Mouse (Mus musculus) bone marrow macrophage, adult 2 months (primary cell): ENCODE results near the gene Trim46. TPM values are rescaled to one million over a fixed set of nuclear protein-coding genes. Genes with fewer than 3 reads are reported as not detected.

Experiments
- H3K27ac ChIP-seq: 2 replicates; pipeline ENCODE4 v1.5.1; 2012; ENCODE audit warnings: low read depth, low read length; ENCODE audit not compliant: insufficient read depth
- H3K4me1 ChIP-seq: 2 replicates; pipeline ENCODE4 v1.6.1; 2012; ENCODE audit warnings: low read length; ENCODE audit not compliant: control insufficient read depth, insufficient read depth
- H3K4me3 ChIP-seq: 2 replicates; pipeline ENCODE4 v1.5.1; 2012; ENCODE audit warnings: mild to moderate bottlenecking, low read length, moderate library complexity; ENCODE audit not compliant: insufficient read depth
- CTCF ChIP-seq: IDR thresholded peaks from 2 replicates; pipeline ENCODE4 v1.5.1; 2012; ENCODE audit warnings: low read depth, mild to moderate bottlenecking, low read length, moderate library complexity
- POLR2A ChIP-seq: IDR thresholded peaks from 2 replicates; pipeline ENCODE4 v1.6.1; 2012; ENCODE audit warnings: mild to moderate bottlenecking, low read depth, low read length, borderline replicate concordance
- polyA plus RNA-seq: library from polyadenylated mRNA; stranded (reverse); fragments of >200 nt; gene quantifications from 2 replicates; pipeline ENCODE4 v1.2.4, GENCODE M21; 2012; ENCODE audit not compliant: missing spikeins, insufficient read depth, insufficient read length

Gene Trim46
- polyA plus RNA-seq, 1 experiment = 0.34 TPM

GRCm38 (mm10) chr3:89203142-89203514 is 43.0 kb downstream of the Trim46 start:
- Histone ChIP-seq H3K27ac (peak overlapping the region; percentile 67), H3K4me1 (peaks cover 15% of the 10 kb centered on the region)

DNA sequence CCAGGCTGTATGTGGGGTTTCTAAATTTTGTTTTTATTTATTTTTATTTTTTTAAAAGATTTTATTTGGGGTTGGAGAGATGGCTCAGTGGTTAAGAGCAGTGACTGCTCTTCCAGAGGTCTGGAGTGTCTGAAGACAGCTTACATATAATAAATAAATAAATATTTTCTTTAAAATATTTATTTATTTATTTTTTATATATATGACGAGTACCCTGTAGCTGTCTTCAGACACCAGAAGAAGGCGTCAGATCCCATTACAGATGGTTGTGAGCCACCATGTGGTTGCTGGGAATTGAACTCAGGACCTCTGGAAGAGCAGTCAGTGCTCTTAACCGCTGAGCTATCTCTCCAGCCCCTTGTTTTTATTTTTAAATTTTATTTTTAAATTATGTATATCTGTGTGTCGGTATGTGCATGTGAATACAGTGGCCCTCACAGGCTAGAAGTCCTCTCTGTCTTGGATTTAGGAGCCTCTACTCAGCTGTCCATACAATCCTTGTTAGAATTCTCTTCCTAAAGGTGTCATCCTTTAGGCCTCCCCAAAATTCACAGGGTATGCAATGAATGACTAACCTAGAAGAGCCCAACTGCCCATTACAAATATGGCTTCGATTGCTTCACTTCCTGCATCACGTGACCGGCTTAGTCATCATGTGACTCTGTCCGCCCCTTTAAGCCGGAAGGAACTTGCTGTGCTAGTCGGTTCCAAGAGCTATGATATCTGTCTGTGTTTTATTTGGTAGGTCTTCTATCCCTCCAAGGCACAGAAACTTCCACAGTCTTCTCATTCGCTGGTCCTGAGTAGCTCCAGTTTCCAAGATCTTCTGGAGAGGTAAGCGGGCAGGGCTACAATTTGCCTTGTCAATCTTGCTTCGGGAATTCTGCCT is 43.6 kb downstream of the Trim46 start, which contains the start of gene Gba:
Gba (plus strand) TSS at position 676 of the 889 bp plus-strand sequence.
- Histone ChIP-seq H3K4me1 (peaks cover 15% of the 10 kb centered on the region), H3K4me3 (peak within 1 kb of the TSS; percentile 86), H3K27ac (peak within 1 kb of the TSS; percentile 67)
- TF ChIP-seq CTCF = no peak
- TF ChIP-seq POLR2A = no peak

More at GRCm38 (mm10) chr3:89203142-89203514, 43.0 kb downstream of the Trim46 start:
- TF ChIP-seq CTCF (no peak), POLR2A (no peak)
- peak overlapping the region; percentile 86 for H3K4me3 ChIP-seq

GRCm38 (mm10) chr3:89199839-89200238 is 46.3 kb downstream of the Trim46 start:
- Histone ChIP-seq H3K4me1 (peaks cover 14% of the 10 kb centered on the region), H3K4me3 (no peak overlapping the region), H3K27ac (peak overlapping the region; percentile 47)
- TF ChIP-seq CTCF (no peak), POLR2A (no peak)

DNA sequence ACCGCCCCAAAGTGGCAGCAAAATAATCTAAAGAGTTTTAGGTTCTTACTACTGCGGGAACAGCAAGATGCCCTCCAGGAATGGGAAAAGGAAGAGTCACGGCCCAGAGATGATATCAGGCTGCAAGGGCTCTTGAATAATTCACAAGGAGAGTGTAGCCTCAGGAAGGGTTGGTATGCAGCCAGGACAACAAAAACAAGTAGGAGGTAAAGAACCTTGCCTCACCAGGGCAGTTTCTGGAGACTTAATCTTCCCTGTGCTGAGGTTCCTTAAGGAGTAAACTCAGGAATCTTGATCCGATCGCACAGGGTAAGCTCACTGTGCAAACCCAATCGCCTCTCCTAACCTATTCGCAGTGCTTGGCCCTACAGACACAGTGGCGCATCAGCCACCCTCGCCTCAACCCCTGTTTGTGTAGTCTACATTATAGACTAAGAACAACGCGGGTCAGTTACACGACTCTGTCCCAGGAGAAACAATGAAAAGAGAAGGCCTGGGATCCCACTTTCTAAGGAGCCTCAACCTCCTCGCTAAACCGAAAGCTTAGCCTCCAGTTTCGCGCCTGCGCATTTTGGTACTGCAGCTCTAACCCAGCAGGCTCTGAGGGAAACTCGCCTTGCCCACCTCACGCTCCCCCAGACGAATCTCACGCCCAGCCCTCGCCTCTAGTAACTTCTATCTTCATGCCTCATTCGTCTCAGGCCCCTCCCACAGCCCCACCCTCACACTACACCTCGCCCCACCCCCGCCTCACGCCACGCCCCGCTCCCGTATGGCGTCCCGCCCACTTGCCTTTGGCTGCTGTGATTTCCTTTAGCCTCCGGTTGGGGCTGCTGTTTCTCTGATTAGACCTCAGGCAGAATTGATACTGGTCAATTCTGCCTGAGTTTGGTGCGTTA is 49.9 kb downstream of the Trim46 start:
- peak overlapping the region; percentile 67 for H3K27ac ChIP-seq
- peaks cover 8% of the 10 kb centered on the region for H3K4me1 ChIP-seq
- TF ChIP-seq POLR2A (0 out of 2 replicates have a peak, but pooled peaks have one; percentile 72), CTCF (no peak)
- H3K4me3 ChIP-seq = peak overlapping the region; percentile 67

DNA sequence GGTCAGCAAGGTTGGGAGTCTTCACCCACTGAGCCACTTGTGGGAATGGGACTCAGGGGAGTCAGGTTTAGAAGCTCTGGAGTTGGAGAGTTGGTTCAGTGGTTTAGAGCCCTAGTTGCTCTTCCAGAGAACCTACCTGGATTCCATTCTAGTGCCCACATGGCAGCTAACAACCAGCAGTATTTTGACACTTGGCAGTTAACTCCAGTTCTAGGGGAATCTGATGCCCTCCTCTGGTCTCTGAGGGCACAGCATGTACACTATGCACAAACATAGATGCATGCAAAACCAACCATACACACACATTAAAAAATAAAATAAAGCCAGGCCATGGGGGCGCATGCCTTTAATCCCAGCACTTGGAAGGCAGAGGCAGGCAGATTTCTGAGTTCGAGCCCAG is 52.3 kb downstream of the Trim46 start:
- TF ChIP-seq CTCF (no peak), POLR2A (no peak)
- peaks cover 4% of the 10 kb centered on the region; the same call in 1 of the 2 replicates for H3K4me1 ChIP-seq

DNA sequence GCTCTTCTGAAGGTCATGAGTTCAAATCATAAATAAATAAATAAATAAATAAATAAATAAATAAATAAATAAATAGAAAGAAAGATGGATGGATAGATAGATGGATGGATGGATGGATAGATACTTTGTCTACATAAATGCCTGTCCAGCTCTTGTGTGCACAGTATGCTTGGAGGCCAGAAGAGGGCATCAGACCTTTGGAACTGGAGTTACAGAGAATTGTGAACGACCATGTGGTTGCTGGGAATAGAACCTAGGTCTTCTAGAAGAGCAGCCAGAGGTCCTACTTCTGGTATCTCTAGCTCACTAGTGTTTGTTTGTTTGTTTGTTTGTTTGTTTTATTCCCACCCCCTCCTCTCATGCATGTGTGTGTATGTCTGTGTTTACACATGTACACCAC is 52.8 kb downstream of the Trim46 start:
- Histone ChIP-seq H3K4me3 (no peak overlapping the region), H3K4me1 (peaks cover 4% of the 10 kb centered on the region; the same call in 1 of the 2 replicates), H3K27ac (no peak overlapping the region)
- no peak for TF ChIP-seq POLR2A
- no peak for TF ChIP-seq CTCF

More for the DNA sequence above, 52.3 kb downstream of the Trim46 start:
- Histone ChIP-seq H3K4me3 (no peak overlapping the region), H3K27ac (no peak overlapping the region)

DNA sequence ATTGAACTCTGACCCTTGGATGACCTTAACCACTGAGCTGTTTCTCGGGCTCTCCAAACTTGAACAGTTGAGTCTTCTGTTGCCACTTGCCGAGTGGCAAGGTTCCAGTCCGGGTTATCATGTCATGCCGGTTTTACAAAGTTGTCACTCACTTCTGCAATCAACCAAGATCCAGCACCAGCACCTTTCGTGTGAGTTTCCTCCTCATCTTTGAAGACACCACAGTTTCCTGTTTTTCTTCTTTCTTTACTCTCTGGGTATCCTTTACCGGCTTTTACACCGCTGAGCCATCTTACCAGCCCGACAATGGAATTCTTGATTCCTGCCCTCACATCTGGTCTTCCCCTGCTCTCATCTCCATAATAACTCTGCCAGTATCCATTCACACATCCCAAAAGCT is 55.7 kb downstream of the Trim46 start:
- H3K4me3 ChIP-seq = no peak overlapping the region
- H3K4me1 ChIP-seq = no peaks in the 10 kb centered on the region
- H3K27ac ChIP-seq = no peak overlapping the region
- TF ChIP-seq POLR2A (no peak), CTCF (no peak)

GRCm38 (mm10) chr3:89188478-89188875 is 57.6 kb downstream of the Trim46 start:
- no peak overlapping the region for H3K27ac ChIP-seq
- no peak overlapping the region for H3K4me3 ChIP-seq
- H3K4me1 ChIP-seq = no peaks in the 10 kb centered on the region
- TF ChIP-seq CTCF (no peak), POLR2A (no peak)

- H3K27ac ChIP-seq = no peak overlapping the region
- no peak for TF ChIP-seq POLR2A
- H3K4me1 ChIP-seq = no peaks in the 10 kb centered on the region
- no peak overlapping the region for H3K4me3 ChIP-seq
Measured at GRCm38 (mm10) chr3:89187690-89188477, 58.2 kb downstream of the Trim46 start.
